Mouse (Mus musculus): ENCODE results near the gene Rad51b.

The Rad51b gene

DNA sequence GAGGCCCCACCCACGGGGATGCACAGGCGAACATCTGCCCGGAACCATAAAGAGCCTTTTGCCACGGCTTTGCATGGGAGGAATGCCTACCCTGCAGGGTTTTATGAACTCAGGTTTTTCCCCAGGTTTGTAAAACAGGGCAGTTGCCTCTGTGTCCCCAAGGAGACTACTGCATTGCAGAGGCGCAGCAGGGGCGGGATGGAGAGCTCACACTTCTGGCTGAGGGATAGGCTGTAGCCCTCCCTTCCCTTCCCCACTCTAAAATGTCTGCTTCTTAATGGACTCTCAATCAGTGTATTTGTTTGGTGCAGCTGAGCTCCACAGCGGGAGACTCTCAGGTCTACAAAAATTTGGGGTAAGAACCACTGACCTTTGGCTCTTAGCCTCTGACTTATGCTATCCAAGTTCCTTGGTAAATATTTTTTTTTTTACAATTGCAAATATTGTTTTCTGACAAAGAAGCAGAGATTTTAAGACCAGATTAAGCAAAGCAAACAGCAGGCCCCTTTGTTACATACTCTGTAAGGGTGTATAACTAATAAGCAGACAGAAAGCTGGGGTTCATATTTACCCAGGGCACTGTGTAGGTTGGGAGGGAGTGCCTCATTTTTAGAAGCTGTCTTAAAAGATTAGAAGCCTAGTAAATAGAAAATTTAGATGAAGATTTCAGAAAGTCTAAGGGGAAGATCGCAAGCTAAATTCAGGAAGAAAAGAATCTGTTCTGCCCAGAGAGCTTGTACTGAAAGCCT lies 507.9 kb downstream of the Rad51b start:
- DNase-seq (ENCODE audit: low read depth): no peak

GRCm38 (mm10) chr12:79806990-79807389 lies 509.9 kb downstream of the Rad51b start:
- DNase-seq (ENCODE audit: low read depth): no peak

GRCm38 (mm10) chr12:79807410-79807847 lies 510.3 kb downstream of the Rad51b start:
- no peak for DNase-seq (ENCODE audit: low read depth)

DNA sequence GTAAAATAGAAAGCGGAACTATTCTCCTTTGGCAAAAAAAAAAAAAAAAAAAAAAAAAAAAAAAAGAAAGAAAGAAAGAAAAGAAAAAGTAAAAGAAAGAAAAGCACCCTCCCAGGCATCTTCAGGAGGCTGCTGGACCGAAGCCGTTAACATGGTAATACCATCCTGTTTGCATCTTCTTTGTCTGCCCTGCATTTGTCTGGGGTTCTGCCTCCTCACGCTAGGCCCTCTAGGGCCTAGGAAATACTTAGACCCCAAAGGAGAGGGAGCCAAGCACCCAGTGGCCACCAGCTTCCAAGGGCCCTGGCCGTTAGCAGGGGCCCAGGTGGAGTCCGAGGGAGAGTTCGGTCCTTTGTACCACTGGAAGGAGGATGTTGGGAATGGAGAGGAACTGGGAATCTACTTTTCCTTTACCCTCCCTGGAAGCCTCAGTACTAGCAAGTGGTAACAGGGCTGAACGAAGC lies 510.9 kb downstream of the Rad51b start:
- no peak for DNase-seq (ENCODE audit: low read depth)

DNA sequence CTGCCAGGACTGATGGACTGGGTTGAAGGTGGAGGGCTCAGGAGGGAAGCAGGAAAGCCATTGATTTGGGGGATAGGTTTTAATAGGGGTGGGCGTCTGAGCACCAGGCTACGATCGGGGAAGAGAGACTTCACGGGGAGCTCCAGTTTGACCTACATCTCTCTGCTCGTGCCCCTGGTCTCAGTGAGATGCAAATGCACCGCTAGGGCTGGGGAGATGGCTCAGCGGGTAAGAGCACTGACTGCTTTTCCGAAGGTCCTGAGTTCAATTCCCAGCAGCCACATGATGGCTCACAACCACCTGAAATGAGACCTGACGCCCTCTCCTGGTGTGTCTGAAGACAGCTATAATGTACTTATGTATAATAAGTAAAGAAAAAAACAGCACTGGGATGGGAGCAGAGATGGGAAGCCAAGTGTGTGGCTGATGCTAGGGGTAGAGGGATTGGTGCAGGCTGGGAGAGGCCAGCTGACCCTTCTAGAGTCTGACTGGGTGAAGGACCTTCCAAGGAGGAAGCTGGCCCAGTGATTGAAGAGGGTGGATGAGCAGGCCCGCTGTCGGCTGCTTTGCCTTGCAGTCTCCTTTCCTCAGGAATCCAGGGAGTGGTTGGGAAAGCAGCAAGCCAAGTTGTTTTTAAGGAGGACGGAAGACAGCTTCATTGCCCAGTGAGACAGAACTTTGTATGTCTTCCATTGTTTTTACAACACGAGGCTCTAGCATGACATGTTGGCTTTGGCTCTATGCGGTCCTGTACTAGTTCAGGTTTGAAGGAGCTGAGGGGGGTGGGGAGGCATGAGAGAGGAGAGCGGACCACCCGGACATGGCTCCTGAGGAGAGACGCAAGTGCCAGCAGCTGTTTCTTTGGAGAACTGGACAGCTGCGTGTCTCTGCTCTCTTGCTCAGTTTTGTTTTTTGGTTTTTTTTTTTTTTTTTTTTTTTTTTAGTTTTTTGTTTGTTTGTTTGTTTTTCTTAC lies 511.6 kb downstream of the Rad51b start:
- DNase-seq (ENCODE audit: low read depth): no peak

- no peak for DNase-seq (ENCODE audit: low read depth)
These were observed 512.4 kb downstream of the Rad51b start for GRCm38 (mm10) chr12:79809518-79809917.

GRCm38 (mm10) chr12:79812422-79812821 lies 515.3 kb downstream of the Rad51b start:
- DNase-seq (ENCODE audit: low read depth): no peak

DNA sequence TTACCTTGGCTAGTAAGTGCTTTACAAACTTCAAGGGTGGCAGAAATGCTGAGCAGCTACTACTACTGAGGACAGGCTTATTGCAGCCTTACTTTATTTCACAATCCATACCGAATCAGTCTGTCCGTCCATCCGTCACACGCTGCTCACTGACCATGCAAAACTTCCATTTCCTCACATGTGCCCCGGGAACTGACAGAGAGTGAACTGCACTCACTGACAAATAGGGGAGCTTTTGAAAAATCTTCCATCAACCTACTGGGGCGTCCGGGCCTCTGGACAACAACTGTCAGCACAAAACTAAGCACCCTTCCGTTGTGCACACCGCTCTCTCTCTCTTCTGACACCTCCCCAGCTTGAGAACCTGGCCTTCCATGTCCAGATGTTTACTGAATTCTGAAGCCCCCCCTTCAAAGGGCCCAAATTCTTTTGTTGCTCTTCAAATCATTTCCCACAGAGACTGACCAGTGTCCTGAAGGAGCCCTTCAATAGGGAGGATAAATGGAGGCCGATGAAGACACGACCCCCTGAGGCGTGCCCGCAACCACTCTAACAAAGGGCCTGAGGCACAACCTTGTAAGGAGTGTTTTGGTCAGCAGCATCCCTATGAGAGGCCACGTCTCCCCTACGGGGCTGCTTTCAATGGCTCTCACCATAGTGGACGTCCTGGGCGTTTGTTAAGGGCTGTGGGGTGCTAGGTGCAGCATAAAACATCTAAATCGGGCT lies 515.9 kb downstream of the Rad51b start:
- no peak for DNase-seq (ENCODE audit: low read depth)

GRCm38 (mm10) chr12:79813566-79814305 lies 516.7 kb downstream of the Rad51b start:
- DNase-seq (ENCODE audit: low read depth): no peak

DNA sequence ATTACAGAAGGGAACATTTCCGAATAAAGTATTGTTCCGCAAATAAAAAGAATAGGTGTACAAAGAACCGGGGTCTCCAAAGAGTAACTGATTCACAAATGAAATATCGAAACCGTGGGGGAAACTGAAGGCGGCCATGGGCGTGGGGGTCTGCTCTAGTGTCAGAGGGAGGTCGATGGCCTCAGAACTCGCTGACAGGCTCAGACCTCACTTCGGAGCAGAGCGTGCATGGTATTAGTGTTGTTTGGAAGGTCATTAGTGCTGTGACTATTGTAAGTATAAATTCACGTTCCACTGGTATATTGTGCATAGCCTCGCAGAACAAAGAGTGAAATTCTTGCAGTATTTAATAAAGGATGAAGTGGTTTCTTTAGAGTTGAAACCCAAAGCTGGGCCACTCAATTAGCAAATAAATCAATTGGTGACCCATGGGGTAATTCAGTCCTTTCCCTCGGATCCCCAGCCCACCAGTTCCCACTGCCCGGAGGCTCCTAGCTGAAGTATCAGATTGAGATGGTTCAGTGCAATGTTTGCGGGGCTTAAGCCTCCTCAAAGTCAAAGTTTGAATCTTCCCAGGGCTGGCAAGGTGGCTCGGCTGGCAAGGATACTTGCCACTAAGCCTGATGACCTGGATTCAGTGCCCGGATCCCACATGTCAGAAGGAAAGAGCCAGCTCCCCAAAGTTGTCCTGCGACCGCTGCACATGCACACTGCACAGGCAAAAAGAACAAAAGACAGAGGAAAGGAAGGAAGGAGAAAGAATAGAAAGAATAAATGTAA lies 517.4 kb downstream of the Rad51b start:
- DNase-seq (ENCODE audit: low read depth): no peak

DNA sequence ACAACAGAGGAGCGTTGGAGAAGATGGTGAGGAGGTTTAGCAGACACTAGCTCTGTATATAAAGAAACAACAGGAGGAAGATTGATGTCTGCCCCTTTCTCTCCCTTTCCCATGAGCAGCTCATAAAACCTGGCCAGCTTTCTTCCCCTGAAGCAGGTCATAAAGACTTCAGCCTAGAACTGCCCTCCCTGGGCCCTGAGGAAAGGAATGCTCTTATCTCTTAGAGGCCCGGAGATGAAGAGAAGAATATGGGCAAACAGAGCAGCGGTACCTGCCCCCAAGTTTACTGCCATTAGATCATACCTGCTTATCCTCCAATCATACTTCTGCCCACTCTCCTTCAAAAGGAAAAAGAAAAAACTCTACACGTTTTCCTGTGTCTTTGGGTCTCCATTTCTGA lies 519.2 kb downstream of the Rad51b start:
- no peak for DNase-seq (ENCODE audit: low read depth)

DNA sequence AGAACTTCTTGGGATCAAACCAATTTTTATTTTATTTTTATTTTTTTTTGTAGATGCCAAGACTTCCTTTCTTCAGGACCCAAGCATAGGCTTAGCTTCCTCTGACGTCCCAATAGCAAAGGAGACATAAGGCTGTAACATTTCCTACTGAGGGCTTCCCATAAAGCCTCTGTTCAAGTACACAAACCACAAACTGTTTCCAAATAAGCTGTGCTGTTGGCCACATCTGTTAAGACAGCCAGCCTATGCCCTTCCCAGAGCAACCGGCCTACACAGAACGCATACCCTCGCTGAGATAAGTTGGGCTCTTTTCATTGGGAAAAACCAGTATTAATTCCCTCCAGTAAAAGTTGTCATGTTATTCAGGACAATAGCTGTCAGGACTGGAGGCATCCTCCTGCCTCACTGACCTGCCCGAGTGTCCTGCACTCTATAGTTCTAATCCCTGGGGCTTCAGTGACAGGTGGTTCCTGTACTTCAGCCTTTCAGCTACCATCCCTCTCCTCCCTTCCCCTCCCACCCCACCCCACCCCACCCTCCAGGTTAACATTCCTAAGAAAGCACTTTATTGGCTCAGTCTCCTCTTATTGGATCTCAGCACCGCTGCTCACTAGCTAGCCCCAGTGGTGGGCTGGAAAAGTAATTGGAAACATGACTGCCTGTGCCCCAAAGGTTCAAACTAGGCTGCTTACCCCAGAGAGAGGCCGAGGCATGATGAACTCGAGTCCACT lies 523.3 kb downstream of the Rad51b start:
- no peak for DNase-seq (ENCODE audit: low read depth)

- no peak for DNase-seq (ENCODE audit: low read depth)
These were observed 524.8 kb downstream of the Rad51b start for GRCm38 (mm10) chr12:79821901-79822300.

DNA sequence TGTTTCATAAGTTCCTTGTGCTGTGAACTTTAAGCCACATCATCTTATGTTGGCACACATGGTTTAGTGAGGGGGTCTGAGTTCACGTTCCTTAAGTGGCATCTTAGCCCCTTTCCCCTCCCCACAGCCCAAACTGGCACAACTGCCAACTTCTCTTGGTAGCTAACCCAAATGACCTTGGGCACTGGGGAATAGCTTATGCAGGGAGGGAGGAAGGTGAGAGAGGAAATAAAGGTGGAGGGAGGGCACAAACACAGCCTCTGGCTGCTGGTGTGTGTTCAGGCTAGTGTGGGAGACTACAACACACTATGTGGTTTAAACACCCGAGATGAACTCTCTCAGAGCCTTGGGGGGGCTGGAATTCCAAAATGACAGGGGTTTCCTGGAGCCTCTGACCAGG lies 525.3 kb downstream of the Rad51b start:
- no peak for DNase-seq (ENCODE audit: low read depth)

DNA sequence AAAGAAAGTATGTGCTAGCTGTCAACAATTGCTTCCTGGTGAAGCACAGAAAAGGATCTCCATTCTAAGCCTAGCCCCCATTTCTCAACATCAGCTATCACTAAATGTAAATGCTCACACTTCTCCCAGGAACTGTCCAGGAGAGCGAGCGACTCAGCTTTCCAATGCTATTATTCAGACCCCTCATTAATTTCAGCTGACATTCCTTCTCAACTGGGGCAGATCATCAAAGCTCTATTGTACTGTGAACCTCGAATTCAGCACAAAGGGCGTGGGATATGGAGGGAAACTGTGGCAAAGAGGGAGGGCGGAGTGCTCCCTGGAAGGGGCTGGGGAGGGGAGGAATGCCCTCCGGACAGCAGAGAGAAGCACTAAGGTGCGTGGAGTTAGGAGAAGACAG lies 528.8 kb downstream of the Rad51b start:
- DNase-seq (ENCODE audit: low read depth): no peak

- DNase-seq (ENCODE audit: low read depth): no peak
These were observed 530.2 kb downstream of the Rad51b start for GRCm38 (mm10) chr12:79827233-79827692.

DNA sequence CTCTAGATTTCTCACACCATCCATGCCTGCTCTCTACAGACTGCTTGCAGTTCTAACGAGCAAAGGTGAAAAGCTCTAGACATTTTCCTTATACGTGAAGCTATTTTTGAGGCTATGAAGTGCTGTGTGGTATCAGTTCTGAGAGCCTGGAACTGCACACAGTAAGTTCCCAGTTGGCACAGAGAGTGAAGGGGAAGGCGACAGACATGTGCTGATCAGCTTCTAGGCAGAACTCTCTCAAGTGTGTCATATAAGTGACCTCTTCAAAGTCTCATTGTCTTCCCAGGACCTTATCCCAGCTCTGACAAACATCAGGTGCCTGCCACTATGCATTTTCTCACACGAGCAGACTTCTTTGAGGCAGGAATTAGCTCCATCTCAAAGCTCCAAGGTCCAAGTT lies 530.7 kb downstream of the Rad51b start:
- DNase-seq (ENCODE audit: low read depth): no peak

- no peak for DNase-seq (ENCODE audit: low read depth)
These were observed 533.6 kb downstream of the Rad51b start for GRCm38 (mm10) chr12:79830686-79831085.

DNA sequence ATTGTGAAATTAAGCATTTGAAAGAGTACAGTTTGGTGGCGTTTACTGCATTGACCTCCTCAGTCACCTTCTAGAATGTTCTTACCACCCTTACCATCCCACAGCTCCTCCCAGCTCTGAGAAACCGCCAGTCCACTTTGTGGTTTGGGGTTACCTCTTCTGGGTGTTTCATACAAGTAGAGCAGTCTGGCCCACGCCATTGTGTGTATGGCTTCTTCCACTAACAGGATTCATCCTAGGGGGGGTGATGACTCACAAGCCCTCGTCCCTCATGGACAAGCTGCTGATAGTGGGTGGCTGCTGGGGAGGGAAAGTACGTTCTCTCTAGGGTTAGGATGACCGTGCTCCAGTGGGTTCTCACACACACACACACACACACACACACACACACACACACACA lies 535.5 kb downstream of the Rad51b start:
- no peak for DNase-seq (ENCODE audit: low read depth)

DNA sequence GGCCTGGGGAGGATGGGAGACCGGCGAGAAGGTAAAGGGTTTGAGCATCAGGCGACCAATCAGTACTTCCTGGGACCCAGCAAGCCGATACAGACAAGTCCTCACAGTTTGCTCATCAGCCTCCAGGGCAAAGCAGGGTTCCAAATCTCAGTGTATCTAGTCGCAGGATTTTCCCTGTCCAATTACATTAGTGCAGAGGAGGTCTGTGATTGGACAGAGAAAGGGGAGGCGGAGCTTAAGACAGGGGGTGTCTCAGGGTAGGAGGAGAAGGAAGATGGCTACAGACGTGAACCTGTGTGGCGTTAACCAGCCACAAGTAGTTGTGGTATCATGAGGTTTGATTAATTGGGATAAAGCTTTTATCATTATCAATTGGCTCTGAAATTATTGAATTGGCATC lies 538.4 kb downstream of the Rad51b start:
- no peak for DNase-seq (ENCODE audit: low read depth)

Data from c-Kit-positive CD71-positive TER-119-negative erythroid progenitor cells, embryonic 14.5 days (primary cell).